Mouse (Mus musculus): ENCODE results near the gene Spdye4a.

Spdye4a gene

DNA sequence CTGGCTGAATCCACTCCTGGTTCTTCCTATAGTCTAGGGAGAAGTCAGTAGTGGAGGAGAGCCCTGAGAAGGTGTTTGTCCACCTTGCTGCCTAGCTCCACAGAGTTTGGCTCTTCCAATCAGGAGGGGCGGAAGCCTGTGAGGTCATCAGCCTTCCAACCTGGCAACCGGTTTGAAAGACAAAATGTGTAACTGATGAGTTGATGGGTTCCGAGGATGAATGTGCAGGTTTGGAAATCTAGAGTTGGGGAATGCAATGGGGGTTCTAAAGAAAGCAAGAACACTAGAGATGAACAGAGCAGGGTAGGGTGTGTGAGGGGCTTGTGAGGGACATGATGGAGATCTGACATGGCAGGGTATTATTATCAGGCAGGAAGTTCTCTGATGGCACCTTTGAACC, at the start of gene Spdye4a:
Spdye4a (minus strand) TSS at position 101 of the 400 bp plus-strand sequence.
- no peak for DNase-seq (ENCODE audit: extremely low spot score, low read depth, low spot score)

DNA sequence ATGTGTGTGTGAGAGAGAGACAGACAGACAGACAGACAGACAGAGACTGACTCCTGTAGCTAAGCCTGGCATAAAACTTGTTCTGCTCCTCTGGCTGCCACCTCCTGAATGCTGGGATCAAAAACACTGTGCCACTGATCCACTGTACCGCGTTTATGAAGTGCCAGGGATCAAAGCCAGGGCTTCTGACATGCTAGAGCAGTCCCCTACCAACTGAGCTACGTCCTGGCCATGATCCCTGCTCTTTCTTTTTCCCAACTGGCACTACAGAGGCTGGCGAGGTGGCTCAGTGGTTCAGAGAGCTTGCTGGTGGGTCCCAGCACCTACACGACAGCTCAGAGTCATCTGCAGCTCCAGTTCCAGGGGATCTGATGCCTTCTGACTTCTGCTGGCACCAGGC, 49.1 kb upstream of the Spdye4a start:
- no peak for DNase-seq (ENCODE audit: extremely low spot score, low read depth, low spot score)

DNA sequence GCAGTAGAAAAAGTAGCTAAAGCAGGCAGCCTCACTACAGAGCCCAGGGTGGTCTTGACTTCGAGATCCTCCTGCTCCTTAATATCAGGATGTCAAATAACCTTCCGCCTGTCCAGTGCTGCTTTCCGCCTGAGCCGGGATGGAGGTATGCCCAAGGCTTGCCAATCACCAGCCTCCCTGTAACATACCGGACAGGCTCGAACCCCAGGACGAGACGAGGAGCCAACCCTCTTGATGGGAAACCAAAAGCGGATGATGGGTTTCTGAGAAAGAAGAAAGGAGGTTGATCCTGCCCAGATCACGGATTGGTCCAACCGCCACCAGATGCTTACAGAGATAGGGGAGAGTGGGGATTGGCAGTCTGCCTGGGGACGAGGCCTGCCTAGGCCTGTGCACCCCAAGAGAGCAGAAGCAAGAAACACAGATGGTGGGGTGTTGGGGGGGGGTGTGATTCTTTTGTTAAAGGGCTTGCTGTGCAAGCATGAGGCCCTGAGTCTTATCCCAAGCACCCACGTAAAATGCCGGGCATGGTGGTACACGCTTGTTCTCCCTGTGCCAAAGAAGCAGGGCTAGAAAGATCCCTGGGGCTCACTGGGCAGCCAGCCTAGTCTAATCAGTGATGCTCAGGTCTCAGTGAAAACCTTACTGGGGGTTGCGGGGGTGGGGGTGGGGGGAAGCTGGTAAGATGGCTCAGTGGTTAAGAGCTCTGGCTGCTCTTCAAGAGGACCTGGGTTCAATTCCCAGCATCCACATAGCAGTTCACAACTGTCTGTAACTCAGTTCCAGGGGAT, 46.0 kb upstream of the Spdye4a start:
- DNase-seq (ENCODE audit: extremely low spot score, low read depth, low spot score): no peak

DNA sequence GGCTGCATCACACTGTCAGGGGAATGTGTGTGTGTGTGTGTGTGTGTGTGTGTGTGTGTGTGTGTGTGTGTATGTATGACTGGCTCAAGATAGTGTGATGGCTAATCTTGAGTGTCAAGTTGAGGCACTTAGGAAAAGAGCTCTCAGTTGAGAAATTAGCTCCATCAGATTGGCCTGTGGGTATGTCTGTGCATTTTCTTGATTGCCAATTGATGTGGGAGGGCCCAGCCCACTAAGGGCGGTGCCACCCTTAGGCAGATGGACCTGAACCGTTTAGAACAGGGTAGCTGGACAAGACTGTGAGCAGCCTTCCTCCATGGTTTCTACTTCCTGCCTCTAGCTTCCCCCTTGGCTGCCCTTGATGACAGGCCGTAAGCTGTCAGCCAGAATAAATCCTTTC, 45.4 kb upstream of the Spdye4a start:
- no peak for DNase-seq (ENCODE audit: extremely low spot score, low read depth, low spot score)

DNA sequence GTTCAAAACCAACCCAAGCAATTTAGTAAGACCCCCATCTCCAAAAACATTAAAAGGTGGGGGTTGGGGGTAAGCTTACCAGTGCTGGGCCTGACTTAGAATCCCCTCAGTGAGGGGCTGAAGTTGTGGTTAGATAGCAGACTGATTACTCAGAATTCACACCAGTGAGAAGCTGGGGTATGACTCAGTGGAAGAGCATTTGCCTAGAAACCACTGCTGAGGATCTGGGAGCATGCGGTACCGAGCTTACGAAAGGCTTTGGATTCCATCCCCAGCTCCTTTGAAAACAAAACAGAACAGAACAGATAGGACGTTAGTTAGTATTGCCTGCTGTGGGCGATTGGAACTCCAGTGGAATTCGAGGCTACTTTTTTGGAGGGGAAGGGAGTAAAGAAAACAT, 45.0 kb upstream of the Spdye4a start:
- DNase-seq (ENCODE audit: extremely low spot score, low read depth, low spot score): no peak

DNA sequence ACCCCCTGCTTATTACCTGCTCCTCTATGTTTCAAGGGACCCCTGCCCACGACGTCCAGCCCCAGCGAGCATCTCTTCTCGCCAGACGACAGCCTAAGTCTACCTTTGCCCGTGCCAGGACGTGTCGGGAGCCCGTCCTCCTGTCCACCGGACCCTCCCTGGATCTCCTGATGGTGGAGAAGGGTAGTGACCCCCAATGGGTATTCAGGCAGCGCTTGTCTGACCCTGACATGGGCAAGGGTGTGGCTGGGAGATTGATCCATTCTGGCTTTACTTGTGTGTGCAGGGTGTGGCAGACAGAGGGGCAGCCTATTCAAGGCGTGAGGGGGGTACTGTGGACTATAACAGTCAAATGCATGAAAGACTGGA, 43.4 kb upstream of the Spdye4a start:
- no peak for DNase-seq (ENCODE audit: extremely low spot score, low read depth, low spot score)

DNA sequence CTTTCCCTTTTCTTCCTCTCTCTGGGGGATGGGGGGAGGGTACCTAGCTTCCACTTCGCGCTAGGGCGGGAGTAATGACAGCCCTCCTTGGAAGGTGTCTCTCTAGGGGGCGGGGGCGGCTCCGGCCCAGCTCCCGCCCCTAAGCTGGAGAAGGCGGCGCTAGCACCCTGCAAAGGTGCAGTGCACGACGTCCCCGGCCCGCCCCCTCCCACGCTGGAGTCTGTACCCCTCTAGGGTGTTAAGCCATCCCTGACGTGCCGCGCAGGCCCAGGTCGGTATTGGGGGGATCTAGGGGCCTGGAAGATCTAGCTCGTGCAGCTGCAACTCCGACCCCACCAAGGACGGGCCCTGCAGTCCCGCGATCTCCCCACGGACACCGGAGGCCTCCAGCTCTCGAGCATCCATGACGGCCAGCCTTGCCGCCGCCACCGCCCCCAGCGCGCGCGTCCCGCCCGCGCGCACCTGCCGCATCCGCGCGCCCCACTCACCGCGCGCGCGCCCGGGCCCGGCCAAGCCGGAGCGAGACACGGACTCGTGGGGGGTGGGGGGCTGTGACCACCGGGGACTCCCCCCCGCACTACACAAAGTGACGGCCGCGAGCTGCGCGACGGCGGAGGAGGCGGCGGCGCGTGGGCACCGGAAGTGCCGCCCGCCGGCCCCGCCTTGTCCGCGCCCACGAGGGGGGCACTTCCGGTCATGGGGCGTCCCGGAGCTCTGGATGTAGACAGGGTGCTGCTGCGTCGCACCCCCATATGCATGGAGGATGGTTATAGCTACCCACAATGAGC, 42.9 kb upstream of the Spdye4a start, which contains the start of gene Zfp316:
Zfp316 (minus strand) TSS at position 660 of the 788 bp plus-strand sequence.
- no peak for DNase-seq (ENCODE audit: extremely low spot score, low read depth, low spot score)

DNA sequence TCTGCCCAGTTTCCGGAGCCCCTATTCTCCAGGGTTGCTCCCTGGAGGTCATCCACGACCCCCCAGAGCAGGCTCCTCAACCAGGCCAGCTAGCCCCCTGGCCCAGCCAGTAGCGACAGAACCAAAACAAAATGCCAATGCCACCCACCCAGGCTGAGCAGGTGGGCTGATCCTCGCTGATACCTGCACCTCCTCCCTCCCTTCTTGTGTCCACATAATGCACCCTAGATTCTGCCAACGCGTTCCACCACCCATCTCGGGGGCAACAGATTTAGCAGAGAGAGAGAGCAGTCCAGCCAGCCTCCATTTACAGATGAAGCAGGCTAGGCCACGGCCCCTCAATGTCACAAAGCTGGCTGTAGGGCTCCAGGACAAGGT, 42.3 kb upstream of the Spdye4a start:
- no peak for DNase-seq (ENCODE audit: extremely low spot score, low read depth, low spot score)

DNA sequence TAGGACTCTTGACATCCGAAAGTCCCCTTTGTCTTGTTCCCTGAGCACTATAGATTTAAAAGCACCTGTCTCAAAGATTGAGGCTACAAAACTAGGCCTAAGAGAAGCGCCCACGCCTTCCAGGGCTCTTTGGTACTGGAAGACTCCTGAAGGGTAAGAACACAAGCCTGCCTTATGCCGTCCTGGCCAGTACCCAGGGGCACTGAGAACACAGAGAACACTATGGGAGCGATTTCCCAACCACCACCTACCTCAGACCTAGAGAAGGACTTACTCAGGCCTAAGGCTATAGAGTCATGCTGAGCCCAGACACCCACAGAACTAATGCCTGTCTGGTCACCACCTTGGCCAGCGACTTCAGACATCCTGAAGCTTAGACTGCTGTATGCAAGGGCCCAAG, 40.1 kb upstream of the Spdye4a start:
- DNase-seq (ENCODE audit: extremely low spot score, low read depth, low spot score): no peak

DNA sequence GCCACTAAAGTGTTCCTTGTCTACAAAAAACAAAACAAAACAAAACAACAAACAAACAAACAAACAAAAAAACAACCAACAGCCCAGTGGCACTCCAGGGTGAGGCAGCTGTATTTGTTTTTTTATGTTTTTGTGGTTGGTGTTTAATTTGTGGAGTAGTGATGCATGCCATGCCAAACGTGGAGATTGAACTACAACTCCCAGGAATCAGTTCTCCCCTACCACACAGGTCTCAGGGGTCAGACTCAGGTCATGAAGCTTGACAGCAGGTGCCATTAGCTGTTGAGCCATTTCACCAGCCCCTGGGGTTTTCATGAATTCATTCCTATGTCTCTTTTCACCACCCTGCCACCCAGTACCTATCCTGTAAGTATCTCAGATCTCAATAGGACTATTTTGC, 38.7 kb upstream of the Spdye4a start:
- no peak for DNase-seq (ENCODE audit: extremely low spot score, low read depth, low spot score)

DNA sequence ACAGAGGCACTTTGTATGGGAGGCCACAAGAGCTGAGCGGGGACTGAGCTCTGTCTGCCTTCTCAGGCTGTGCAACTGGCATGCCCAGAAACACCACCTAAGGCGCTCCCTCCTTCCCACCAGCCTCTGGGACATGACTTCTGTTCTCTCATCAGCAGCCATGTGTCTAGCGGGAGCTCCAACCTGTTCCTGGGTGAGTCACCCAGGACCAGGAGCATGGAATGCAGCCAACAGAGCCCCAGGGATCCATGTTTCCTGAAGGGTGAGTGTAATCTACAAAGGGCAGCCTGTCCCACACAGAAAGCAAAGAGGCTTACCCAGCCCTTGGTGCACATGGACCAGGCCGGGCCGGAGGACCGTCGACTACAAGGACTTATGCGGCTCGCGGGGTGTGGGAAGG, 38.0 kb upstream of the Spdye4a start:
- no peak for DNase-seq (ENCODE audit: extremely low spot score, low read depth, low spot score)

DNA sequence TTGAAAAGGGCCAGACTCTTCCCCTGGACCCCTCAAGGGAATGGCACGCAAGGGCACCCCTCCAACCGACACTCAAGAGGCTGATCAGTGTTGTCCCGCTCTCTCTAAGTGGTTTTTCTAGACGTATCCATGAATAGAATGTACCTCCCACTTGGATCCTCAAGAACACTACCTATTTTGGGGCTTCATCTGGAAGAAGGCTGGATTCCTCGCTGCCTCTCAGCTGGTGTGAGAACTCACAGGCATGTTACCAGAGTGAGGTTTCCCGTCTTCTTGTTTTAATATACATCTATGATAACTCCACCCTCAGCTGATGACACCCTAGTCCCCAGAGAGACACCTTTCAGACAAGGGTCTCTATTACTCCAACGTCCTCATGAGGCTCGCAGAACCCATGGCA, 34.9 kb upstream of the Spdye4a start:
- DNase-seq (ENCODE audit: extremely low spot score, low read depth, low spot score): no peak

DNA sequence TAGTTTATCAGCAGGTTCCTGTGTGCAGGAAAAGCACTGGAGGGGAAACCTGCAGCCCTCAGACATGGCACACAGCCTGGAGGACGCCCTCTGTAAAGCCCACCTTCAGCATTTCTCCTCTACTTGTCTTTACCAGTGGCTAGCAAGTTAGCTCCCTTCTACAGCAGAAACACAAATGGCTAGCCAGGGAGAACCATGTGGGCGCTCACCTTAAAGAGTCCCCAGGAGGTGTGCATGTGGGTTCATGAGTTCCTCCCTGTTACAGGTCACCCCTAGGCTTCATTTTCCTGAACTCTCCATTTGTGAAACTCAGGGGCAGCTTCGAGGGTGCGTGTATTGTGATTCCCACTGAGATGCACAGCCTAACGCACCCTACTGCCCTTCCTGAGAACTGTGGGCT, 29.1 kb upstream of the Spdye4a start:
- no peak for DNase-seq (ENCODE audit: extremely low spot score, low read depth, low spot score)

DNA sequence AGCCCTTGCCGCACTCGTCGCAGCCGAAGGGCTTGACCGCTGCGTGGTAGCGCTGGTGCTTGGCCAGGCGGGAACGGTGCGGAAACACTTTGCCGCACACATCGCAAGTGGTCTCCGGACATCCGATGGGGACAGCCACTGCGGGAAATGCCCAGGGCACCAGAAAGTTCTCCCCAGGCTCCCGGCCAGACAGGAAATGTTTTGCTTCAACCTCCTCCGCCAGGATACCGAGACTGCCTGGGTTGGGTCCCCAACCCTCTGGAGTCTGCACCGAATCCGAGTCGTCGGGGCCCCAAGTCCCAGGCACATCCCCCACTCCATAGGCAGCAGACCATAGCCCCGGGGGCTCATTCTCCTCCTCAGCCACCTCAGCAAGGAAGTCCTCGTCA, 28.4 kb upstream of the Spdye4a start:
- no peak for DNase-seq (ENCODE audit: extremely low spot score, low read depth, low spot score)

DNA sequence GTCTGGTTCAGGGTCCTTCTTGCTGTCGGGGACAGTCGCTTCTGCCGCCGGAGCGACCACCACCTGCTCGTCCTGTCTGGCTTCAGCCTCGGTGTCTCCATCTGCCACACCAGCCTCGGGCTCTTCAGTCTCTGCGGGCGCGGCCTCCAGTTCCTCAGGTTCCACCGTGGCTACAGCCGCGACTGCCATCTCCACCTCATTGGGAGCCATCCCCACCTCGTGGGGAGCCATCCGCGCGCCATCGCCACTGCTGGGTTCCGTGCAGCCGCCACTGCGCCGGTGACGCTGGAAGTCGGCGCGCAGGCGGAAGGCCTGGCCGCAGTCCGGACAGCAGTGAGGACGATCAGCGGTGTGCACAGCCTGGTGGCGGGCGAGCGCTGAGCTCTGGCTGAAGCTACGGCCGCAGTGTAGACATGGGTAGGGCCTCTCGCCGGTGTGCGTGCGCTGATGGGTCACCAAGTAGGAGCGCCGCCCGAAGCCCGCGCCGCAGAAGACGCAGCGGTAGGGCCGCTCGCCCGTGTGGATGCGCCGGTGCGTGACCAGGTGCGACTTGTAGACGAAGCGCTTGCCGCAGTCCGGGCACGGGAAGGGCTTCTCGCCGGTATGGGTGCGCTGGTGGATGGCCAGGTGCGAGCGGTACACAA, 27.9 kb upstream of the Spdye4a start:
- no peak for DNase-seq (ENCODE audit: extremely low spot score, low read depth, low spot score)

DNA sequence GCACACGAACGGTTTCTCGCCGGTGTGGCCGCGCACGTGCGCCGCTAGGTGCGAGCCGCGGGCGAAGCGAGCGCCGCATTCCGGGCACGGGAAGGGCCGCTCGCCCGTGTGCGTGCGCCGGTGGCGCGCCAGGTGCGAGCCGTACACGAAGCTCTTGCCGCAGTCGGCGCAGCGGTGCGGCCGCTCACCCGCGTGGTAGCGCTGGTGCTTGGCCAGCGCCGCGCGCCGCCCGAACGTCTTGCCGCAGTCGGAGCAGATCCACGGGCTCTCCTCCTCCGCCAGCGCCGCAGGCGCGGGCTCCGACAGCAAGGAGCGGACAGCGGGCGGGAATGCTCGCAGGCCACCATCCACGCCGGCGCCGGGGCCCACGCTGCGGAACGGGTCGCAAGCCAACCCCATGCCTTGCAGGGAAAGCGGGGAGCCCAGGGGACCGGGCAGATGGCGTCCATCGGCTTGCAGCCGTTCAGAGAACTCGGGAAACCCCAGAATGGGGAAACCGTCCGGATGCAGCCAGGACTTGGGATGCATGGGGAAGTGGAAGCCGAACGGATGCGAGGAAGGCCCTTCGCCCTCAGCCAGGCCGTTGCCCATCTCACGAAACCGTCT, 27.3 kb upstream of the Spdye4a start:
- no peak for DNase-seq (ENCODE audit: extremely low spot score, low read depth, low spot score)

DNA sequence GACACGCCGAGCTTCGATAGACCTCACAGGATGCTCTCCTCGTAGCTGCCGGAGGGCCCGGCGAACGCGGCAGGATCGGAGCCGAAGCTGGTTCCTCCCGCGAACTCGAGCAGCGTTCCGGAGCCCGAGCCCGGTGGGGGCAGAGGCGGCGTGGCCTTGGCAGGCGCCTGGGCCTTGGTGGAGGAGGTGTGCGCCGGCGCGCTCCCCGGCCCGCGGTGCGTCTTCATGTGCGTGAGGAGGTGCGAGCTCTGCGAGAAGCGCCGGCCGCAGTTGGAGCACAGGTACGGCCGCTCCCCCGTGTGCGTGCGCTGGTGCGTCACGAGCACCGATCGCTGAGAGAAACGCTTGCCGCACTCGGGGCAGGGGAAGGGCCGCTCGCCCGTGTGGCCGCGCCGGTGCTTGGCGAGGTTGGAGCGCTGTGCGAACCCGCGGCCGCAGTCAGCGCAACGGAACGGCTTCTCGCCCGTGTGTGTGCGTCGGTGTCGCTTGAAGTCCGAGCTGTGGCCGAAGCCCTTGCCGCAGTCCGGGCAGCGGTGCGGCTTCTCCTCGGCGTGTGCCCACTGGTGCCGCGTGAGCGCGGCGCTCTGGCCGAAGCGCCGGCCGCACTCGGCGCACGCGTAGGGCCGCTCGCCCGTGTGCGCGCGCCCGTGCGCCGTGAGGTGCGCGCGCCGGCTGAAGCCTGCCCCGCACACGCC, 26.6 kb upstream of the Spdye4a start:
- DNase-seq (ENCODE audit: extremely low spot score, low read depth, low spot score): no peak

DNA sequence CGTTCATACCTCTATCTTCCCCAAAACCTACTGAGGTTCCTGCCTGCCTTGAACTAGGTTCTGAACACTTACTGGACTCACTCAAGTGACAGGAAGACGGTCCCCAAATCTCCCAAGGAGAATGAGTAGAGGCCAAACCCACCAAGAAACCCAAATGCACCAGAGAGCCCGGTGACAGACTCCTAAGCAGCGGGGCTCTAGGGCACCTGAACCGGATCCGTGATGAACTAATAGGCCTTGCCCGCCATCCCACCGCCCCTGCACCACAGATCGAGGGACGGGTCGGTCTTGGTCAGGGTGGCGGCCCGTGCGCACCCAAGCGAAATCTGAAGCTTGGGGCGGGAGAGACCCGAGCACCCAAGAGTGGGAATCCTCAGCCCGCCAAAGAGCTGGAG, 26.1 kb upstream of the Spdye4a start:
- DNase-seq (ENCODE audit: extremely low spot score, low read depth, low spot score): no peak

DNA sequence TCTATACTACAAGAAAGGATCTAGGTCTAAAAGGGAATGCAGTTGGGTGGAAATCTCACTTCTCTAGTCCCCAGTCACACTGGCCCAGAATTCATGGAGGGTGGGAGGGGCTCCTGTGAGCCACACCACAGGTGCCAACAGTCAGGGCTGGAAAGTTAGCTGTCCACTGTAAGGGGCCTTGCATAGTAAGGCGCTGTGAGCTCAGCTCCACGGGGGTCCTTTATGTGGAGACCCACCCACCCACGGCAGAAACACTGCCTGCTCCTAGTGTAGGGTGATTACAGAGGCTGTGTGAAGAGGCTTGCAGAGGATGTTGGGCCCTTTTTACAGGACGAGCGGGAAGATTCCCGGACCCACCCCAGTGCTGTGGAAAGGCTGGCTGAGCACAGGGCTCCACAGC, 25.3 kb upstream of the Spdye4a start:
- no peak for DNase-seq (ENCODE audit: extremely low spot score, low read depth, low spot score)

DNA sequence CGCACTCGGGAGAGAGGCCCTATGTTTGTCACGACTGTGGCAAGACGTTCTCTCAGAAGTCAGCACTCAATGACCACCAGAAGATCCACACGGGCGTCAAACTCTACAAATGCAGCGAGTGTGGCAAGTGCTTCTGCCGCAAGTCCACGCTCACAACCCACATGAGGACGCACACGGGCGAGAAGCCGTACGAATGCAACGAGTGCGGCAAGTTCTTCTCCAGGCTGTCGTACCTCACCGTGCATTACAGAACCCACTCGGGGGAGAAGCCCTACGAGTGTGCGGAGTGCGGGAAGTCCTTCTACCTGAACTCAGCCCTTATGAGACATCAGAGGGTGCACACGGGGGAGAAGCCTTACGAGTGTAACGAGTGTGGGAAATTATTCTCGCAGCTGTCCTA, 18.2 kb upstream of the Spdye4a start:
- no peak for DNase-seq (ENCODE audit: extremely low spot score, low read depth, low spot score)

DNA sequence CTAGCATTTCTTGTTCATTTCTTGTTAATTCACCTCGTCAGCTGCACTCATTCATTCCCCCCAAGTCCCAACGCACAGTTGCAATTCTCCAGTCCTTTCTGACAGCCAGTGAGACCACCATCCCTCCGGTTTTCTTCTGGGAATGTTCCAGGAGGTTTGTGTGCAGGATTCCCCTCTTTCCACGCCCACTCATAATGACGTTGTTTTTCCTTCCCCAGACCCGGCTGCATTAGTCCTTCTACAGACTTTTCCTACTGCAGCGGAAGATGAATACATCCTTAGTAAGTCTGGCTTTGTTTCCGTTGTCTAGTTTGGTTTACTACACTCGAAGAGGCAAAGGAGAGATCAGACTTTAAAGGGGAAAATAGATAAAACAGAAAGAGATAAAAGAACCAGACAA, 9.3 kb upstream of the Spdye4a start:
- no peak for DNase-seq (ENCODE audit: extremely low spot score, low read depth, low spot score)

Data from hindlimb bud, embryonic 11.5 days (tissue).